Mouse (Mus musculus): ENCODE measurements at regions not wholly inside any gene's neighbourhood (a gene's known extent, or its start where the extent isn't known, plus 50 kb on each side); places are given as distances from the start of the nearest gene placed in this dataset.

GRCm38 (mm10) chr9:30772456-30772855 lies 149.8 kb downstream of the Adamts15 start:
- DNase-seq (ENCODE audit: low spot score): no peak

- DNase-seq (ENCODE audit: low spot score): no peak
Observed at GRCm38 (mm10) chr9:30770436-30771173, 151.6 kb downstream of the Adamts15 start.

- no peak for DNase-seq (ENCODE audit: low spot score)
Observed at GRCm38 (mm10) chr9:30769435-30769729, 152.9 kb downstream of the Adamts15 start.

GRCm38 (mm10) chr9:30768665-30769434 lies 153.4 kb downstream of the Adamts15 start:
- DNase-seq (ENCODE audit: low spot score): no peak

DNA sequence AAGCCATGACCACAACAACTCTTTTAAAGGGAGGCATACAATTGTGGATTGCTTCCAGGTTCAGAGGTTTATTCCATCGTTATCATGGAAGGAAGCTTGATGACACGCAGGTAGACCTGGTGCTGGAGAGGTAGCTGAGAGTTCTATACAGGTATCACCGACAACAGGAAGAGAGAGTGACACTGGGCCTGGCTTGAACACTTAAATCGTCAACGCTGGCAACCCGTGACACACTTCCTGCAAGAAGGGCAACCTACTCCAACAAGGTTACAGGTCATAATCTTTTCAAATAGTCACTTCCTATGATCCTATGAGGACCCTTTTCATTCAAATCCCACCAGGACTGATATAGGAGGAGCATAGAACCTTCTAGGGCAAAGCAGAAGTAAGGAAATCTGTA lies 155.6 kb downstream of the Adamts15 start:
- DNase-seq (ENCODE audit: low spot score): no peak

- no peak for DNase-seq (ENCODE audit: low spot score)
Observed at GRCm38 (mm10) chr9:30766171-30766570, 156.1 kb downstream of the Adamts15 start.

- DNase-seq (ENCODE audit: low spot score): no peak
Observed at GRCm38 (mm10) chr9:30765017-30765569, 157.2 kb downstream of the Adamts15 start.

DNA sequence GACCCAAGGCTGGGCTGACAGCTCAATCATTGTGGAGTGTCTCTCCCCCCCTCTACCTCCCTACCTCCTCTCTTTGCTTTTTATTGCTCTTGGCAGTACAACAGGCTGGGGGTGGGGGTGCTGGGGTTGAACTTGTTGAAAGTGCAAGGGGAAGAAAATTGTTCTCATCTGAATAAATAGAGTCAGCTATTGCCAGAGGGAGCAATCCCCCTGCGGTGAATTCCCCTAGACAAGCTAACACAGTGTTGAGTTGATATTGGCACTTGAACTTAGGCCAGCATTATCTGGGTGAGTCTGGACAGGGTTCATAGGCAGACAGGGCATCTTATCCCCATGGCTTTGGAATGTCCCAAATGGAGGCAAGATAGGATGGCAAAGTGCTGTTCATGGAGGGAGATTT lies 159.3 kb downstream of the Adamts15 start:
- DNase-seq (ENCODE audit: low spot score): no peak

DNA sequence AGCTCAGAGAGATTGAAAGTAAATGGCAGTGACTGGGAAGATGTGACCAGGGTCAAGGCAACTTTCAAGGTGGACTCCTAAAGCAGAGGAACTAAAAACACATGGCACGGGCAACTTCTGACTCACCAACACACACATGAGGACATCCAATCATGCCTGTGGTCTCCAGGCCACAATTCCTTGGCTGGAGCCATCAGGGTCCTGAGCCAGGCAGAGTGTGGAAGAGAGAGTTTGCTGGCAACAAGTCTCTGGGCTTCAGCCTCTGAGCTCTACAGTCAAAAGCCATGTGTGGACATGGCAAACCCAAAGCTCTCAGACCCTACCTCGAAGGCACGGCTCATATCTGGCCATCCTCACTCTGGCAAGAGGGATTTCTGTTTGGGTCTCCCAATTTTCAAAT lies 164.1 kb downstream of the Adamts15 start:
- DNase-seq (ENCODE audit: low spot score): no peak

- no peak for DNase-seq (ENCODE audit: low spot score)
Observed at GRCm38 (mm10) chr9:30757406-30757805, 164.8 kb downstream of the Adamts15 start.

DNA sequence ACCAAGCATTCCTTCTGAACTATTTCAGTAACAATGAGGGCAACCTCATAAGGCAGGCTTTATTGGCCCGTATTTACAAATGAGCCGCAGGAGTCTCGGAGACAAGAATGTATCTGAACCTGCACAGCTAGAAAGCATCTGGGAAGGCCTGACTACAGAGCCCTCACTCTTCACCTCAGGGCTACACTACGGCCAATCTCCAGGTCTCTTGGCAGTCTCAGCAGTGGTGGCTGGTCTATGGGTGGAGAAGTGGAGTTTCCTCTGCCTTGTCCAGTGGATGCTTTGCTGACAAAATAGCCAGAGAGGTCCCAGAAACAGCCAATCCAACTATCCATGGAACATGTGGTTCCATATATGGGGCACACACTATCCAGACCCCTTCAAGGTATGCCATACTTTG lies 165.5 kb downstream of the Adamts15 start:
- DNase-seq (ENCODE audit: low spot score): no peak

DNA sequence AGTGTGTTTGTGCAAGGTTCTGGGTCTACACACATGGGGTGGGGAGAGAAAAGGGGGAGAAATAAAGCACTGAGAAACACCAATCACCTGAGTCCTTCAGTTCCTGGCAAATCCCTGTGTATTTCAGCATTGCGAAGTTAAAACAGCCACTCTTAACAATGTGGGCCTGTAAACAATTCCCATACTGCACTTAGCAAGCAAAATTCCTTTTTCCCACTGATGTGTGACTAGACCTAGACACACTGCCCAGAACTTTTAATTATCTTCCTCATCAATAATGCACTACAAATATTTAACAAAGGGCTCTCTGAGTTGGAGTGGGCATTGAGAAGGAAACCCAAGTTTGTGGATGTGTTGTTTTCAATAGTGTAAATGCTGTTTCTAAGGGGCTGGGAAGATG lies 166.7 kb downstream of the Adamts15 start:
- no peak for DNase-seq (ENCODE audit: low spot score)

DNA sequence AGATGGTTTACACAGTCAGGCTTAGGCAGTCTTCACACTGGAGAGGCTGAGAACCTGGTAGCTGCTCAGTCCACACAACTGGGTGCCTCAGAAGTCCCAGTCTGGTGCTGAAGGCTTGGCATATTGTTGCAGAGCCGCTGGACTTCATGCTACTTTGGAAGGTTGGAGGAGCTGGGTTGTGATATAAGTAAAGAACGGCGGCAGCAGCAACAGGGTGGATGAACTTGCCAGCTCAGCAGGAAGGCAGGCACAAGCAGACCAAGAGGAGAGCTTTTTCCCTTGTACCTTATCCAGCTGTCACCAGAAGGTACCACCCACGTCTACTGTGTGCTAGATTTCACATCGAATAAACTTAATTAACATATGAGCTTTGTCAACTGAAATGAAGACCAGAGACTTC lies 167.4 kb downstream of the Adamts15 start:
- DNase-seq (ENCODE audit: low spot score): no peak

GRCm38 (mm10) chr9:30743471-30743870 lies 178.8 kb downstream of the Adamts15 start:
- DNase-seq (ENCODE audit: low spot score): no peak

DNA sequence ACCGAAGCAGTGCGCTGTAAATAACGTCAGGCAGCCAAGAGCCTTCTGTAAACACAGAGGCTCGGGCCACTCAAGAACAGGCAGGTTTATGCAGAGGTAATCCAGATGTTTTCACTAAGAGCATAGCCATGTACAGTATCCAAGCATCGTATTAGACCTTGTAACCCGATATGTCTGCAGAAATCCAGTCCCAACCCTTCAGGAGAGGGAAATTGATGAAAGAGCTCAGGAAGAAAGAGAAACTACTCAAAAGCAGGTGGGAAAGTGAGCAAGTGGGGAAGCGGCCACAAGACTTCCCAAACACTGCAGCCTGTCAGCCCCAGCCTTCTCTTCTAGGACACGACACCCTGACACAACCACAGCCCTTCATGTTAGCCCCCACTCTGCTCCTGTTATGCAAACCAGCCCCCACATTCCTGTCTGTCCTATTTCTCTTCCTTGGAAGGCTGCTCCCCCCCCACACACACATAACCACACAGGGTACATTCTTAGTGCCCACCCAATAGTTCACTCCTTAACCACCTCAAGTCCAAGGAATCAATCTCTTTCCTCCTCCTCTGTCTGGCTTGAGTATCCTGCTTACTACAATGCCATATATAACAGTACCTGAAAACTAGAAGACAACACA lies 179.7 kb downstream of the Adamts15 start:
- no peak for DNase-seq (ENCODE audit: low spot score)

GRCm38 (mm10) chr9:30731687-30732086 lies 190.6 kb downstream of the Adamts15 start:
- no peak for DNase-seq (ENCODE audit: low spot score)

DNA sequence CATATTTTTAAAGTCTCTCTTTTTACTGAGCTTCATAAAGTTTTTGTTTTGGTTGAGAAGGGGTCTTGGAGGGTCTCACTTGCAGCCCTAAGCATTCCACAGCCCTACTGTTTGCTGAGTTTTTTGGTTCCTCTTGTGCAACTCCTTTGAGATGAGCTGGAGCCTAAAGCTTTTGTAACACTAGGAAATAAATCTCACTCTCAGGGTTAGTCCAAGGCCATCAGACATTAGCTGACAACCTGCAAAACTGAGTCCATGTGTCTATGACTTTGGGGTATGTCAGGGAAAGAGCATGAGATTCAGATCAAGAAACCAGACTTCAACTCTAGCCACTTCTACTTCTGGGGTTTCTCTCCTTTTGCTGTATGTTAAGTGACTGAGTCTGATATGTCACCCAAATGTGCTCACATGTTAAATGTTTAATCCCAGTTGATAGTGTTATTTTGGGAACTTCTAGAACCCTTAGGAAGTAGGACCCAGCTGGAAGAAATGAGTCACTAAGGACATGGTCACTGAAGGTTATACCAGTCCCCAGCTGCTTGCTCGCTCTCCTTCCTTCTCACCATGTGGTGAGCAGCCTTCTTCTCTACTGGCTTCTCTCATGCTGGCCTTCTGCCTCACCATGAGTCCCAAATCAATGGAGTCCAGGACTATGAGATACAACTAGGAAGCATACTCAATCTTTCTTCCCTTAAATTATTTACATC lies 198.7 kb downstream of the Adamts15 start:
- no peak for DNase-seq (ENCODE audit: low spot score)

DNA sequence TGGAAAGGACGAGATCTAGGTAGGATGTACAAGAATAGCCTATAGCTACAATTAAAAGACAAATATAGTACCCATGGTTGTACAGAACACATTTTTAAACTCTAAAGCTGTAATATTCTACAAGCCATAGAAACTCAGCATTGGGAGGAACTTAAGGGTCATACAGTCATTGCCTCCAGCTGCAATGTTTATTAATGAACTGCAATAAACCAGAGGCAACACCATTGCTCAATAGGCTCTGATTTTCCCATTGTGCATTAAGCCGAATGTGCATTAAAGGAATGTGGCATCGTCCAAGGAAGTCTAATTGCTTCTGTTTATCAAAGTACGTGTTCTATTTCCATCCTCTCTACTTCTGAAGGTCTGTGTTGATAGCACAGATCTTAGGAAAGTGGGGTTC lies 200.4 kb downstream of the Adamts15 start:
- no peak for DNase-seq (ENCODE audit: low spot score)

DNA sequence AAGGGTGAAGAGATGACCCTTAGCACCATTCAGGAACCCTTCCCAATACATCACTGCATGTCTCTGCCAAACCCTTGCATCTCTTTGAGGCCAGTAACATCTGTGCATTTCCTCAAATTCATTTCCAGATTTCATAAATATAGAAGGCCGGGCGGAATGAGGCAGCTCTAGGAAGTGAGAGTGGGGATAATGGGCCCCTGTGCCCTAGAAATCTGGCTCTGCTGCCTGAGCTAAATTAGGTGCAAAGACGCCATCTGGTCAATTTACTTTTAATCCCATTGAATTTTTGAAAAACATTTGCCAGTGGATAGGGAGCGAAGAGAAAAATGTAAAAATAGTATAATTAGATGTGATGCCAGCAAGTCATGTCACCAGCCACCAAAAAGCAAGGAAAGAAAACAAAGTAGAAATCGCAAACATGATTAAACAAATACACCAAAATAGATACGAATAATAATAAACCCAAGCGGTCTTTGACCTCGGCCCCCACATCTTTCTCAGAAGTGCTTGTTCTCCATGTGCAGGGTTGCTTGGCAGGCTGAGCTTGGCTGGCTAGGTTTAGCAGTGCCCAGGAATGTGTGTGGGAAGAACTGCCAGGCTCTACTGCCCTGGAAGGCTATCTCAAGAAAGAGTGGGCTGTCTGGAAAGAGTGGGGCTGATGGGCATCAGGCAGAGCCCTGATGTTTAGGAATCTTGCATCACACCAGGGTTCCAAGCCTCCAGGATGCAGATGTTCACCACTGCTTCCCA lies 205.7 kb downstream of the Adamts15 start:
- no peak for DNase-seq (ENCODE audit: low spot score)

GRCm38 (mm10) chr9:30710131-30710530 lies 212.1 kb downstream of the Adamts15 start:
- no peak for DNase-seq (ENCODE audit: low spot score)

DNA sequence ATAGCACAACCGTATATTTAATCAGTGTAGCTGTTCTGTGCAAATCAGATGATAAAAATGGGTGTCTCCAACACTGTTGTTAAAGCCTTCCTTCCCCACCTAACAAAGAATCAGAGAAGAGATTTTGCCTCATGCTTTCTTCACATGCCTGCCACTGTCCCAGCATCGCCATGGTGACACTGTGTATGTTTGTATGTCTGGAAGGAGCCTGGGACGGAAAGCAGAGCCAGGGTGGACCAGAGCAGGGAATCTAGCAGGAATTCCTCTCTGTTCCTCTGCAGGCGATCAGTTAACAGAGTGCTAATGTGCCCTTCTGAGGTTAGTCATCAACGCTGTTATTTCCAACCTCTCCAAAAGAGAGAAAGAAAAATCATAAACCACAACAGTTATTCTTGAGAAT lies 222.4 kb downstream of the Adamts15 start:
- DNase-seq (ENCODE audit: low spot score): no peak

GRCm38 (mm10) chr9:30697533-30697932 lies 224.7 kb downstream of the Adamts15 start:
- DNase-seq (ENCODE audit: low spot score): no peak
